Mouse (Mus musculus) forebrain, postnatal 0 days (tissue): Measurements from ENCODE around the gene Snx8. TPM values are rescaled to one million over a fixed set of nuclear protein-coding genes. Genes with fewer than 3 reads are reported as not detected.

Experiments
- ATAC-seq: fragments of 200-750 bp; cut with Nextera tagmentation; 2 replicates; pipeline ENCODE4 v1.8.0; 2017; ENCODE audit warnings: mild to moderate bottlenecking, moderate library complexity
- DNase-seq: peaks from one replicate; pipeline ENCODE4 v3.0.0-alpha.2; 2015
- H3K27ac ChIP-seq: fragments of 300-500 bp; sonication (generic); 2 replicates; pipeline ENCODE4 v1.5.1; 2014; ENCODE audit warnings: low read depth, mild to moderate bottlenecking, antibody characterized with exemption, low read length, moderate library complexity, mixed read lengths
- H3K27me3 ChIP-seq: fragments of 300-500 bp; sonication (generic); 2 replicates; pipeline ENCODE4 v1.6.1; 2014; ENCODE audit warnings: mild to moderate bottlenecking, low read length, mixed read lengths; ENCODE audit not compliant: insufficient read depth
- H3K36me3 ChIP-seq: fragments of 300-500 bp; sonication (generic); 2 replicates; pipeline ENCODE4 v1.6.1; 2014; ENCODE audit warnings: mild to moderate bottlenecking, moderate library complexity; ENCODE audit not compliant: insufficient read depth
- H3K4me1 ChIP-seq: fragments of 300-500 bp; sonication (generic); 2 replicates; pipeline ENCODE4 v1.6.1; 2014; ENCODE audit warnings: antibody characterized with exemption; ENCODE audit not compliant: insufficient read depth
- H3K4me2 ChIP-seq: fragments of 300-500 bp; sonication (generic); 2 replicates; pipeline ENCODE4 v1.6.1; 2014; ENCODE audit warnings: low read depth, mild to moderate bottlenecking, moderate library complexity
- H3K4me3 ChIP-seq: fragments of 300-500 bp; sonication (generic); 2 replicates; pipeline ENCODE4 v1.5.1; 2014; ENCODE audit warnings: low read depth, low read length, mixed read lengths
- H3K9ac ChIP-seq: fragments of 300-500 bp; sonication (generic); 2 replicates; pipeline ENCODE4 v1.6.1; 2014; ENCODE audit warnings: mild to moderate bottlenecking
- H3K9me3 ChIP-seq: fragments of 300-500 bp; sonication (generic); 2 replicates; pipeline ENCODE4 v1.6.1; 2016; ENCODE audit warnings: low read length
- CTCF ChIP-seq: sonication (generic); IDR thresholded peaks from 2 replicates; pipeline ENCODE4 v1.5.1; 2016; ENCODE audit warnings: antibody characterized with exemption, control low read depth, low read depth
- WGBS: fragments of 180-500 bp; shearing (Covaris S2); extraction: QIAGEN DNeasy Blood & Tissue Kit; methylation state at CpG from one replicate; pipeline ENCODE4 v1.1.7; 2014; 5-methylcytosine and 5-hydroxymethylcytosine counted together
- polyA plus RNA-seq: library from polyadenylated mRNA; unstranded; fragments of >200 nt; fragmentation: Nextera tagmentation; extraction: Ambion mirVana; gene quantifications from 2 replicates; pipeline ENCODE4 v1.2.1, GENCODE M21; 2015
- total RNA-seq: library from RNA; depleted of rRNA; stranded (reverse); fragments of >200 nt; gene quantifications from 2 replicates; pipeline ENCODE4 v1.2.3, GENCODE M21; 2014; rRNA removed

Snx8 gene
- 42.8 and 54.6 TPM in 2 replicates for total RNA-seq
- 21.1 and 31.1 TPM in 2 replicates for polyA plus RNA-seq

GRCm38 (mm10) chr5:140388588-140389576 lies at the start of gene Snx8:
Gene Snx8 (minus strand): TSS chr5:140389262.
- TF ChIP-seq CTCF = no peak

GRCm38 (mm10) chr5:140425016-140425783 lies 36.1 kb upstream of the Snx8 start:
- 93% methylated on average over 17 of the region's 17 CpGs for WGBS
- H3K9me3 ChIP-seq = no peaks in the 10 kb centered on the region
- no peak for TF ChIP-seq CTCF
- no peak overlapping the region for H3K4me2 ChIP-seq
- no peak overlapping the region for H3K9ac ChIP-seq
- DNase-seq (no peak), ATAC-seq (no peak)
- H3K4me1 ChIP-seq = peaks cover 14% of the 10 kb centered on the region
- H3K36me3 ChIP-seq = peaks cover 39% of the 10 kb centered on the region
- H3K27ac ChIP-seq = no peak overlapping the region
- no peak overlapping the region for H3K4me3 ChIP-seq
- H3K27me3 ChIP-seq = no peaks in the 10 kb centered on the region

More at GRCm38 (mm10) chr5:140388588-140389576, at the start of gene Snx8:
- peak within 1 kb of the TSS; percentile 90 for H3K4me2 ChIP-seq
- peak within 1 kb of the TSS; percentile 58 for H3K9ac ChIP-seq
- H3K27ac ChIP-seq = no peak within 1 kb of the TSS
- H3K9me3 ChIP-seq = no peaks in the 10 kb centered on the region
- H3K4me3 ChIP-seq = peak within 1 kb of the TSS; percentile 52
- H3K27me3 ChIP-seq = no peaks in the 10 kb centered on the region
- no peaks in the 10 kb centered on the region for H3K36me3 ChIP-seq
- WGBS = 2% methylated on average over 61 of the region's 63 CpGs
- DNase-seq = peak; percentile 84
- 0 out of 2 replicates have a peak, but pooled peaks cover 3% of the 10 kb centered on the region for H3K4me1 ChIP-seq
- peak; percentile 86 for ATAC-seq

GRCm38 (mm10) chr5:140420616-140421015 lies 31.6 kb upstream of the Snx8 start:
- Histone ChIP-seq H3K27me3 (no peaks in the 10 kb centered on the region), H3K9ac (peak overlapping the region; percentile 93), H3K4me2 (peak overlapping the region; percentile 81), H3K4me1 (peaks cover 14% of the 10 kb centered on the region), H3K27ac (no peak overlapping the region), H3K4me3 (peak overlapping the region; percentile 85), H3K36me3 (no peaks in the 10 kb centered on the region; the same call in 1 of the 2 replicates), H3K9me3 (no peaks in the 10 kb centered on the region)
- no peak for TF ChIP-seq CTCF
- no peak for DNase-seq
- WGBS = 66% methylated on average over 4 of the region's 4 CpGs
- ATAC-seq = no peak

- ATAC-seq = peak; percentile 40
- no peaks in the 10 kb centered on the region for H3K9me3 ChIP-seq
- H3K27me3 ChIP-seq = no peaks in the 10 kb centered on the region
- H3K27ac ChIP-seq = peak overlapping the region; percentile 89
- no peaks in the 10 kb centered on the region for H3K36me3 ChIP-seq
- peak overlapping the region; percentile 85 for H3K4me3 ChIP-seq
- peak overlapping the region; percentile 81 for H3K4me2 ChIP-seq
- TF ChIP-seq CTCF = no peak
- H3K4me1 ChIP-seq = peaks cover 14% of the 10 kb centered on the region
- H3K9ac ChIP-seq = peak overlapping the region; percentile 93
- DNase-seq = no peak
- WGBS = under 1% methylated on average over 61 of the region's 62 CpGs
Measured at GRCm38 (mm10) chr5:140419442-140420080, 30.5 kb upstream of the Snx8 start.

GRCm38 (mm10) chr5:140418489-140419441 lies 29.7 kb upstream of the Snx8 start, which contains the start of gene Eif3b:
Gene Eif3b (plus strand): TSS chr5:140419328.
- Histone ChIP-seq H3K4me1 (peaks cover 14% of the 10 kb centered on the region), H3K4me3 (peak within 1 kb of the TSS; percentile 85), H3K4me2 (peak within 1 kb of the TSS; percentile 81), H3K9ac (peak within 1 kb of the TSS; percentile 93), H3K27ac (peak within 1 kb of the TSS; percentile 89), H3K27me3 (no peaks in the 10 kb centered on the region), H3K9me3 (no peaks in the 10 kb centered on the region), H3K36me3 (no peaks in the 10 kb centered on the region)
- peak; percentile 94 for ATAC-seq
- DNase-seq = peak; percentile 97
- TF ChIP-seq CTCF = peak; percentile 34; the same call in 1 of the 2 replicates
- 1% methylated on average over 65 of the region's 65 CpGs for WGBS
